11 mouse cellular contexts compared by ENCODE assay signal in the genomic region with DNA sequence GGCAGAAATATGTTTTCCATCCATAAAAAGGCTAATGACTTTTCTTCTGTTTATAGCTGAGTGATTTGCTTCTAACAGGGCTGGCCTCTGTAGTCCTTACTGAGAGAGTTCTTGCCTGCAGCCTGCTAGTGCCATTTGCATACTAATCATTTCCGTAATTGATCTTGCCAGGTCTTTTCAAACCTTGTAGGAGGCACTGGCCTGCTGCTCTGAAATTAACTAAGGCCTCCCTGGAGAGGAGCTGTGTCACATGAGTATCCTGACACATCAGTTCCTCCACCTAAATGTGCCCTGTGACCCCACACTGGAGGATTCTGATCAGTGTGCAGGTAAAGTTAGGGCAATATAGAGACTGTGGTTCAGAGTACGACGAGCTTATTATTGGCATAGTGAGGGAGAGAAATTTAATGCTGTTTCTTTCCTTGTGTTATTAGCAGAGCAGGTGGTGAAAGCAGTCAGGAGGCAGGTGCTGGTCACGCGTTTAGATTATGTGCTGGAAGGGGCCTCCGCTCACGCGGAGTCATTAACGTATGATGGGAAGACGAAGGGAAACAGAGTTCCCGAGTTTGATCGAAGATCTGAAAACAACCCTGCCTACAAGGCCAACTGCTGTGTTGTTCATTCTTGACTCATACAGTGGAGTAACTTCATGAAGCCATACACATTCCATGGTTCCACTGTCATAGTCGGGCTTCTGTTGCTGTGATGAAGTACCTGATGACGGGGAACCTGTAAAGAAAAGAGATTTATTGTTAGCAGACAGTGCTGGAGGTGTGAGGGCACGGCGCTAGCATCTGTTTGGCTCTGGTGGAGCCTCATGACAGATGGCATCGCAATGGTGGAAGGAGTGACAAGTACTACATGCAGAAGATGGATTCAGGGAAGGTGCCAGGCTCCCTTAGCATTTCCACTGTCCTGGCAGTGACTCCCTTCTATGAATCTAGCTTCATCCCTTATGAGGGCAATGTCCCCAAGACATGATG.
DNase-seq lines count a peak whose midpoint lies in the region; ATAC-seq and TF ChIP-seq lines count a peak whose summit lies in the region.
"Had no signal": no experiment of that assay in that cellular context is flagged by ENCODE, and none has a peak within 500 bp of the region (broad histone marks: within the 10 kb centered on the region; RNA-seq: fewer than 3 reads in every experiment).

No protein-coding gene starts in this region.

- H3K4me3 ChIP-seq in embryonic facial prominence, embryonic 15.5 days (replicated peaks) = no peak overlapping the region
- H3K4me3 ChIP-seq in hindbrain, embryonic 16.5 days (ENCODE audit: low read length) = no peak overlapping the region
- no peak overlapping the region for H3K4me3 ChIP-seq in midbrain, embryonic 16.5 days (ENCODE audit: low read depth, low read length)
- H3K4me3 ChIP-seq in gastrocnemius, adult 2 months = no peak overlapping the region
- H3K4me3 ChIP-seq: lung, embryonic 15.5 days had no signal

- no peak for ATAC-seq in embryonic facial prominence, embryonic 15.5 days (ENCODE audit: insufficient number of reproducible peaks, low FRiP score, low TSS enrichment, low read depth)
- peak; percentile 90 for ATAC-seq in hindbrain, embryonic 16.5 days
- ATAC-seq in midbrain, embryonic 16.5 days = peak; percentile 86

- 75% methylated on average over 17 of the region's 17 CpGs for WGBS in embryonic facial prominence, embryonic 15.5 days
- WGBS in hindbrain, embryonic 16.5 days = 42% methylated on average over 17 of the region's 17 CpGs
- WGBS in midbrain, embryonic 16.5 days = 66% methylated on average over 17 of the region's 17 CpGs

- H3K9ac ChIP-seq in embryonic facial prominence, embryonic 15.5 days = no peak overlapping the region
- H3K9ac ChIP-seq in hindbrain, embryonic 16.5 days (ENCODE audit: low read depth, low read length) = no peak overlapping the region
- no peak overlapping the region for H3K9ac ChIP-seq in midbrain, embryonic 16.5 days (ENCODE audit: low read depth, low read length)
- H3K9ac ChIP-seq: lung, embryonic 15.5 days had no signal

- intact Hi-C loops in gastrocnemius, adult 2 months (cut with DNase I) = no loop called here

- no peaks in the 10 kb centered on the region for H3K27me3 ChIP-seq in embryonic facial prominence, embryonic 15.5 days
- H3K27me3 ChIP-seq in hindbrain, embryonic 16.5 days (replicated peaks; ENCODE audit: control insufficient read depth, insufficient read depth, low read length) = no peaks in the 10 kb centered on the region
- no peaks in the 10 kb centered on the region for H3K27me3 ChIP-seq in midbrain, embryonic 16.5 days (ENCODE audit: control insufficient read depth, insufficient read depth, low read depth, low read length)
- H3K27me3 ChIP-seq: lung, embryonic 15.5 days had no signal

- H3K27ac ChIP-seq in embryonic facial prominence, embryonic 15.5 days (replicated peaks) = 0 out of 2 replicates have a peak overlapping the region, but pooled peaks have one; percentile 12
- peak overlapping the region; percentile 59 for H3K27ac ChIP-seq in hindbrain, embryonic 16.5 days (ENCODE audit: low read depth, low read length)
- no peak overlapping the region for H3K27ac ChIP-seq in midbrain, embryonic 16.5 days (ENCODE audit: low read length)
- no peak overlapping the region for H3K27ac ChIP-seq in gastrocnemius, adult 2 months
- H3K27ac ChIP-seq: lung, embryonic 15.5 days had no signal

- H3K36me3 ChIP-seq in embryonic facial prominence, embryonic 15.5 days = no peaks in the 10 kb centered on the region
- H3K36me3 ChIP-seq in hindbrain, embryonic 16.5 days (ENCODE audit: control insufficient read depth, insufficient read depth, low read length) = no peaks in the 10 kb centered on the region
- no peaks in the 10 kb centered on the region for H3K36me3 ChIP-seq in midbrain, embryonic 16.5 days (ENCODE audit: control insufficient read depth, insufficient read depth, low read length)
- H3K36me3 ChIP-seq: lung, embryonic 15.5 days had no signal

- peak; percentile 24 for DNase-seq in kidney, adult 11 months
- no peak for DNase-seq in kidney, postnatal 10 days
- DNase-seq in right cerebral cortex, postnatal 14 days = no peak
- no peak for DNase-seq in gastrocnemius, adult 2 months
- DNase-seq: adrenal gland, adult 8-10 months; gastrocnemius, postnatal 14 days; thymus, postnatal 14 days had no signal

- H3K4me2 ChIP-seq in embryonic facial prominence, embryonic 15.5 days (replicated peaks) = no peak overlapping the region
- no peak overlapping the region for H3K4me2 ChIP-seq in hindbrain, embryonic 16.5 days (ENCODE audit: low read length)
- no peak overlapping the region for H3K4me2 ChIP-seq in midbrain, embryonic 16.5 days (ENCODE audit: low read length)
- H3K4me2 ChIP-seq: lung, embryonic 15.5 days had no signal

- no peak for TF ChIP-seq CTCF in gastrocnemius, adult 2 months (IDR thresholded peaks at IDR 0.05)

- no peaks in the 10 kb centered on the region for H3K9me3 ChIP-seq in embryonic facial prominence, embryonic 15.5 days (replicated peaks)
- no peaks in the 10 kb centered on the region for H3K9me3 ChIP-seq in hindbrain, embryonic 16.5 days (ENCODE audit: control insufficient read depth, low read length)
- no peaks in the 10 kb centered on the region for H3K9me3 ChIP-seq in midbrain, embryonic 16.5 days (replicated peaks; ENCODE audit: control insufficient read depth, low read length, poor library complexity, severe bottlenecking)
- H3K9me3 ChIP-seq: lung, embryonic 15.5 days had no signal

- no peaks in the 10 kb centered on the region for H3K4me1 ChIP-seq in embryonic facial prominence, embryonic 15.5 days
- peaks cover 5% of the 10 kb centered on the region for H3K4me1 ChIP-seq in hindbrain, embryonic 16.5 days (ENCODE audit: control insufficient read depth, insufficient read depth, low read depth, low read length)
- H3K4me1 ChIP-seq in midbrain, embryonic 16.5 days (ENCODE audit: control insufficient read depth, insufficient read depth, low read length) = peaks cover 5% of the 10 kb centered on the region; the same call in 1 of the 2 replicates
- H3K4me1 ChIP-seq: lung, embryonic 15.5 days had no signal

Comparison
In these comparisons a context has a peak if more than half of its experiments do, and no peak if none do; other contexts are left out.
1. H3K27ac ChIP-seq: peak in embryonic facial prominence, embryonic 15.5 days (single experiment) and hindbrain, embryonic 16.5 days (single experiment); none in midbrain, embryonic 16.5 days (single experiment) and gastrocnemius, adult 2 months (single experiment).